Mouse (Mus musculus) thymus, adult 2 months (tissue): Measurements from ENCODE around the gene Spata31d1d.

Experiments used
- CTCF ChIP-seq: fragments of 200-500 bp; IDR thresholded peaks from 2 replicates; pipeline ENCODE4 v1.5.1; 2012; ENCODE audit warnings: mild to moderate bottlenecking, control low read depth, low read length, moderate library complexity, borderline replicate concordance; ENCODE audit not compliant: control insufficient read depth, poor library complexity, insufficient read depth; ENCODE audit errors: extremely low read depth
- POLR2A ChIP-seq: fragments of 200-500 bp; IDR thresholded peaks from 2 replicates; pipeline ENCODE4 v1.6.1; 2012; ENCODE audit warnings: mild to moderate bottlenecking, low read length, control low read depth, moderate library complexity; ENCODE audit not compliant: control insufficient read depth, poor library complexity, insufficient read depth; ENCODE audit errors: extremely low read depth

- TF ChIP-seq POLR2A (no peak), CTCF (no peak)
Measured at GRCm38 (mm10) chr13:59688338-59688770, 43.2 kb downstream of the Spata31d1d start.
